Mouse (Mus musculus) testis, adult 2 months (tissue): ENCODE data around the gene Elp1.

Source experiments
- CTCF ChIP-seq: fragments of 200-500 bp; IDR thresholded peaks from 2 replicates; pipeline ENCODE4 v1.5.1; 2012; ENCODE audit warnings: low read depth, mild to moderate bottlenecking, inconsistent platforms, low read length, moderate library complexity; ENCODE audit not compliant: control insufficient read depth, insufficient read depth, insufficient replicate concordance
- POLR2A ChIP-seq: fragments of 200-500 bp; IDR thresholded peaks from 2 replicates; pipeline ENCODE4 v1.6.1; 2012; ENCODE audit warnings: low read depth, mild to moderate bottlenecking, inconsistent platforms, low read length, moderate library complexity; ENCODE audit not compliant: control insufficient read depth

- TF ChIP-seq CTCF, result no peak
- no peak for TF ChIP-seq POLR2A
Measured at GRCm38 (mm10) chr4:56756021-56756420, 46.1 kb downstream of the Elp1 start.
